Mouse (Mus musculus) megakaryocyte, embryonic 14.5 days (primary cell): Measurements from ENCODE around the gene Npas3.

ENCODE experiments used
- FLI1 ChIP-seq: IDR thresholded peaks from 2 replicates; pipeline ENCODE4 v1.6.1; 2012; ENCODE audit warnings: low read length, inconsistent platforms, mixed read lengths
- GATA1 ChIP-seq: IDR thresholded peaks from 3 replicates; pipeline ENCODE4 v1.6.1; 2012; ENCODE audit warnings: mixed read lengths, low read length, inconsistent platforms, borderline replicate concordance

- TF ChIP-seq GATA1 (no peak), FLI1 (no peak)
Observed at GRCm38 (mm10) chr12:53292508-53293300, 44.2 kb downstream of the Npas3 start.
